Comparison of ENCODE assay signal across 8 mouse cellular contexts in the genomic region with DNA sequence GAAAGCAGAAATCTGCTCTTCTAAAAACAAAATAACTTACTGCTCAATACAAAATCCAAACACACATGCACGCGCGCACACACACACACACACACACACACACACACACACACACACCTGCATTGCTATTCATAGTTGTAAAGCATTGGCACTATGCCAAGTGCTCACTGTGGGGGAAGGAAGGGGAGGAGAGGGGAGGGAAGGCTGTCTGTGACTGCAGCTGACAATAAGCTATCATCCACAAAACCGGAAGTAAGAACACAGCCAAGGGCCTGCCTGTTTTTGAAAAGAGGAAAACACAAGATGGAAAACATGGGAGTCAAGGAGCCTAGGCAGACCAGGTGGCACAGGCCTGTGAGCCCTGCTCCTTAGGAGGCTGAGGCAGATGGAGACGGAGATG. TPM values are rescaled to one million over a fixed set of nuclear protein-coding genes. Genes with fewer than 3 reads are reported as not detected.
DNase-seq lines count a peak whose midpoint lies in the region; ATAC-seq lines count a peak whose summit lies in the region.

No protein-coding gene starts in this region.

- H3K4me3 ChIP-seq in heart, embryonic 12.5 days = no peak overlapping the region
- H3K4me3 ChIP-seq in midbrain, embryonic 11.5 days (ENCODE audit: low read depth, low read length) = no peak overlapping the region

- no peaks in the 10 kb centered on the region for H3K27me3 ChIP-seq in heart, embryonic 12.5 days (replicated peaks)
- H3K27me3 ChIP-seq in midbrain, embryonic 11.5 days (ENCODE audit: control insufficient read depth, insufficient read depth, low read length) = no peaks in the 10 kb centered on the region

- WGBS in heart, embryonic 12.5 days = 55% methylated on average over 5 of the region's 5 CpGs
- 85% methylated on average over 5 of the region's 5 CpGs for WGBS in midbrain, embryonic 11.5 days

- H3K9ac ChIP-seq in heart, embryonic 12.5 days = no peak overlapping the region
- no peak overlapping the region for H3K9ac ChIP-seq in midbrain, embryonic 11.5 days (ENCODE audit: low read length)

- H3K9me3 ChIP-seq in heart, embryonic 12.5 days (replicated peaks) = no peaks in the 10 kb centered on the region
- H3K9me3 ChIP-seq in midbrain, embryonic 11.5 days (ENCODE audit: control insufficient read depth, low read length) = no peaks in the 10 kb centered on the region

- peak; percentile 43; the same call in 1 of the 2 replicates for ATAC-seq in heart, embryonic 12.5 days (ENCODE audit: insufficient number of reproducible peaks, low FRiP score)
- ATAC-seq in midbrain, embryonic 11.5 days (ENCODE audit: low FRiP score) = no peak

- H3K4me2 ChIP-seq in heart, embryonic 12.5 days = no peak overlapping the region
- no peak overlapping the region for H3K4me2 ChIP-seq in midbrain, embryonic 11.5 days

- no peak overlapping the region for H3K27ac ChIP-seq in heart, embryonic 12.5 days (ENCODE audit: poor library complexity, severe bottlenecking)
- no peak overlapping the region for H3K27ac ChIP-seq in midbrain, embryonic 11.5 days (ENCODE audit: low read depth, low read length)

- peak; percentile 34 for DNase-seq in embryo, embryonic 11 days
- DNase-seq in embryo, embryonic 10.5 days (ENCODE audit: low spot score) = no peak
- DNase-seq in T-cell, adult 2 months (ENCODE audit: low spot score) = peak; percentile 87
- DNase-seq in kidney, adult 8-10 months = peak; percentile 39 to 50
- DNase-seq in midbrain, embryonic 11.5 days (ENCODE audit: low spot score, missing footprints) = peak; percentile 33
- DNase-seq in thymus, postnatal 4 days = peak; percentile 86
- DNase-seq in layer of hippocampus, postnatal 25 days (ENCODE audit: extremely low spot score in 1 of 2, low spot score in 1 of 2) = no peak

- no peaks in the 10 kb centered on the region for H3K36me3 ChIP-seq in heart, embryonic 12.5 days
- H3K36me3 ChIP-seq in midbrain, embryonic 11.5 days (ENCODE audit: control insufficient read depth, insufficient read depth, low read length) = no peaks in the 10 kb centered on the region

- H3K4me1 ChIP-seq in heart, embryonic 12.5 days (replicated peaks) = peaks cover 15% of the 10 kb centered on the region
- H3K4me1 ChIP-seq in midbrain, embryonic 11.5 days (ENCODE audit: control insufficient read depth, insufficient read depth, low read length) = 0 out of 2 replicates have a peak, but pooled peaks cover 2% of the 10 kb centered on the region

RNA-seq across cellular contexts. Expression of a gene that starts 42.6 kb away (rescaled TPM):
- 13.4 and 16.4 TPM in 2 replicates for polyA plus RNA-seq in heart, embryonic 12.5 days (2016; fragmentation: Nextera tagmentation; extraction: Ambion mirVana)
- 2.3 and 3.6 TPM in 2 replicates for polyA plus RNA-seq in midbrain, embryonic 11.5 days (2014; fragmentation: Nextera tagmentation; extraction: Ambion mirVana)
- total RNA-seq in layer of hippocampus, postnatal 25 days (2021) = 10 to 100 TPM; 54.2 to 63.7 TPM

Comparison
In these comparisons a context has a peak if more than half of its experiments do, and no peak if none do; other contexts are left out.
1. DNase-seq: peak in embryo, embryonic 11 days (single experiment), T-cell, adult 2 months (single experiment), kidney, adult 8-10 months (2 of 2), midbrain, embryonic 11.5 days (single experiment) and thymus, postnatal 4 days (single experiment); none in embryo, embryonic 10.5 days (single experiment) and layer of hippocampus, postnatal 25 days (0 of 2).